Mouse (Mus musculus): ENCODE data around the gene Myl7.

- TF ChIP-seq CTCF (IDR thresholded peaks at IDR 0.05; ENCODE audit: insufficient read depth, low read length) (no peak), POLR2A (IDR thresholded peaks at IDR 0.05; ENCODE audit: borderline replicate concordance, extremely low read depth, low read depth, low read length) (no peak)
Observed at GRCm38 (mm10) chr11:5882518-5882917, 16.1 kb downstream of the Myl7 start.

All from lung, adult 2 months (tissue).